Mouse (Mus musculus) granulocyte monocyte progenitor cell, adult 5-6 weeks (primary cell): ENCODE data around the gene Aanat. TPM values are rescaled to one million over a fixed set of nuclear protein-coding genes. Genes with fewer than 3 reads are reported as not detected.

Experiments used
- total RNA-seq, 2 experiments: library from RNA; stranded (forward) in 1 of 2; stranded (reverse) in 1 of 2; fragments of 200-712, 200-1000 nt in 1 of 2; fragments of >200 nt in 1 of 2; fragmentation: Nextera tagmentation in 1 of 2; gene quantifications; 2 replicates each; pipeline ENCODE4 v1.2.3; 2014 to 2017

Gene Aanat
- total RNA-seq, 2 experiments from 2014 or later = not detected

Other genes starting within 250 kb of the Aanat start
- 13.9 and 19.5 TPM in 2 replicates for gene Rnf157, start 173.4 kb upstream of the Aanat start, total RNA-seq (2014; fragmentation: Nextera tagmentation)
- 5.9 and 7.5 TPM in 2 replicates for gene Rnf157, start 173.4 kb upstream of the Aanat start, total RNA-seq (2017)
- 49.9 and 62.5 TPM in 2 replicates for gene Ubald2, start 152.3 kb upstream of the Aanat start, total RNA-seq (2014; fragmentation: Nextera tagmentation)
- gene Ubald2, start 152.3 kb upstream of the Aanat start, total RNA-seq (2017) = 45.8 and 46.4 TPM in 2 replicates
- not detected in 2 replicates for gene Qrich2, start 120.2 kb upstream of the Aanat start, total RNA-seq (2014; fragmentation: Nextera tagmentation)
- gene Qrich2, start 120.2 kb upstream of the Aanat start, total RNA-seq (2017) = not detected in 2 replicates
- gene Prpsap1, start 92.2 kb upstream of the Aanat start, total RNA-seq (2014; fragmentation: Nextera tagmentation) = 79.6 and 83.4 TPM in 2 replicates
- 26.0 and 53.2 TPM in 2 replicates for gene Prpsap1, start 92.2 kb upstream of the Aanat start, total RNA-seq (2017)
- gene Sphk1, start 55.5 kb upstream of the Aanat start, total RNA-seq (2014; fragmentation: Nextera tagmentation) = not detected in 2 replicates
- gene Sphk1, start 55.5 kb upstream of the Aanat start, total RNA-seq (2017) = not detected in 2 replicates
- gene Ube2o, start 5.0 kb upstream of the Aanat start, total RNA-seq (2014; fragmentation: Nextera tagmentation) = 5.2 and 6.8 TPM in 2 replicates
- gene Ube2o, start 5.0 kb upstream of the Aanat start, total RNA-seq (2017) = 5.4 and 6.6 TPM in 2 replicates
- gene Rhbdf2, start 40.6 kb downstream of the Aanat start, total RNA-seq (2014; fragmentation: Nextera tagmentation) = 7.3 and 8.6 TPM in 2 replicates
- 2.9 TPM in 2 replicates for gene Rhbdf2, start 40.6 kb downstream of the Aanat start, total RNA-seq (2017)
- gene Prcd, start 67.1 kb downstream of the Aanat start, total RNA-seq (2014; fragmentation: Nextera tagmentation) = not detected in 2 replicates
- not detected in 2 replicates for gene Prcd, start 67.1 kb downstream of the Aanat start, total RNA-seq (2017)
- gene Cygb, start 67.9 kb downstream of the Aanat start, total RNA-seq (2014; fragmentation: Nextera tagmentation) = not detected in 2 replicates
- not detected in 2 replicates for gene Cygb, start 67.9 kb downstream of the Aanat start, total RNA-seq (2017)
- not detected in 2 replicates for gene St6galnac1, start 189.1 kb downstream of the Aanat start, total RNA-seq (2014; fragmentation: Nextera tagmentation)
- not detected in 2 replicates for gene St6galnac1, start 189.1 kb downstream of the Aanat start, total RNA-seq (2017)
- gene Mxra7, start 241.6 kb downstream of the Aanat start, total RNA-seq (2014; fragmentation: Nextera tagmentation) = 0.17 TPM in 1 of 2 replicates, not detected in the other
- gene Mxra7, start 241.6 kb downstream of the Aanat start, total RNA-seq (2017) = 0.09 and 0.67 TPM in 2 replicates